Mouse (Mus musculus) liver, adult 2 months (tissue): ENCODE results near the gene Erp27. TPM values are rescaled to one million over a fixed set of nuclear protein-coding genes. Genes with fewer than 3 reads are reported as not detected.

Experiments used
- DNase-seq: peaks from one replicate; pipeline ENCODE4 v3.0.0-alpha.2; 2011; ENCODE audit warnings: low read depth, low spot score; ENCODE audit errors: extremely low read depth
- H3K27ac ChIP-seq: fragments of 200-500 bp; replicated peaks from 2 replicates; pipeline ENCODE4 v1.5.1; 2012; ENCODE audit warnings: low read depth, mild to moderate bottlenecking, control low read depth, inconsistent platforms, low read length; ENCODE audit not compliant: insufficient read depth
- H3K27me3 ChIP-seq: fragments of 200-500 bp; 2 replicates; pipeline ENCODE4 v1.6.1; 2012; ENCODE audit warnings: mild to moderate bottlenecking, moderate library complexity, low read length, inconsistent platforms; ENCODE audit not compliant: control insufficient read depth, insufficient read depth
- H3K36me3 ChIP-seq: fragments of 200-500 bp; 2 replicates; pipeline ENCODE4 v1.6.1; 2012; ENCODE audit warnings: low read length, inconsistent platforms; ENCODE audit not compliant: control insufficient read depth, insufficient read depth
- H3K4me1 ChIP-seq: fragments of 200-500 bp; 2 replicates; pipeline ENCODE4 v1.6.1; 2011; ENCODE audit warnings: low read length; ENCODE audit not compliant: control insufficient read depth, insufficient read depth
- H3K4me3 ChIP-seq: fragments of 200-500 bp; 2 replicates; pipeline ENCODE4 v1.5.1; 2011; ENCODE audit warnings: low read depth, mild to moderate bottlenecking, control low read depth, low read length, moderate library complexity; ENCODE audit not compliant: insufficient read depth
- H3K79me2 ChIP-seq: fragments of 200-500 bp; 2 replicates; pipeline ENCODE4 v1.6.1; 2012; ENCODE audit warnings: inconsistent platforms, mild to moderate bottlenecking, low read length, moderate library complexity; ENCODE audit not compliant: control insufficient read depth, insufficient read depth
- H3K9ac ChIP-seq: fragments of 200-500 bp; 2 replicates; pipeline ENCODE4 v1.6.1; 2012; ENCODE audit warnings: low read depth, mild to moderate bottlenecking, control low read depth, inconsistent platforms, low read length
- CTCF ChIP-seq: fragments of 200-500 bp; IDR thresholded peaks from 2 replicates; pipeline ENCODE4 v1.5.1; 2011; ENCODE audit warnings: low read depth, low read length, control low read depth
- POLR2A ChIP-seq: fragments of 200-500 bp; IDR thresholded peaks from 2 replicates; pipeline ENCODE4 v1.6.1; 2011; ENCODE audit warnings: low read length, control low read depth; ENCODE audit not compliant: insufficient read depth; ENCODE audit errors: extremely low read depth
- WGBS: fragments of 180-500 bp; shearing (Covaris S2); methylation state at CpG from one replicate; pipeline ENCODE4 v1.1.7; 2018; 5-methylcytosine and 5-hydroxymethylcytosine counted together
- polyA plus RNA-seq: library from polyadenylated mRNA; depleted of rRNA; stranded (reverse); fragments of >200 nt; gene quantifications from 2 replicates; pipeline ENCODE4 v1.2.3, GENCODE M21; 2012
- total RNA-seq: library from RNA; depleted of rRNA; stranded (reverse); fragments of >200 nt; gene quantifications from 2 replicates; pipeline ENCODE4 v1.2.3, GENCODE M21; 2014

Erp27 gene
- total and polyA plus RNA-seq, 2 experiments = 0.55 to 1.8 TPM

GRCm38 (mm10) chr6:136912751-136913265 lies 9.2 kb downstream of the Erp27 start:
- WGBS = 30% methylated on average over 1 of the region's 2 CpGs
- Histone ChIP-seq H3K27me3 (no peaks in the 10 kb centered on the region), H3K9ac (no peak overlapping the region), H3K4me3 (no peak overlapping the region), H3K4me1 (peaks cover 24% of the 10 kb centered on the region), H3K27ac (0 out of 2 replicates have a peak overlapping the region, but pooled peaks have one; percentile 12), H3K36me3 (no peaks in the 10 kb centered on the region), H3K79me2 (no peaks in the 10 kb centered on the region)
- TF ChIP-seq POLR2A = no peak
- TF ChIP-seq CTCF = no peak
- DNase-seq = no peak

GRCm38 (mm10) chr6:136910247-136910890 lies 11.6 kb downstream of the Erp27 start:
- Histone ChIP-seq H3K27me3 (no peaks in the 10 kb centered on the region), H3K79me2 (no peaks in the 10 kb centered on the region), H3K36me3 (no peaks in the 10 kb centered on the region), H3K4me3 (no peak overlapping the region), H3K9ac (no peak overlapping the region), H3K4me1 (peaks cover 20% of the 10 kb centered on the region), H3K27ac (no peak overlapping the region)
- peak; percentile 45 for DNase-seq
- no peak for TF ChIP-seq POLR2A
- TF ChIP-seq CTCF = no peak
- WGBS = 59% methylated on average over 9 of the region's 9 CpGs

GRCm38 (mm10) chr6:136906937-136907293 lies 15.1 kb downstream of the Erp27 start:
- H3K27ac ChIP-seq = peak overlapping the region; percentile 24
- DNase-seq = peak; percentile 73
- 22% methylated on average over 10 of the region's 10 CpGs for WGBS

DNA sequence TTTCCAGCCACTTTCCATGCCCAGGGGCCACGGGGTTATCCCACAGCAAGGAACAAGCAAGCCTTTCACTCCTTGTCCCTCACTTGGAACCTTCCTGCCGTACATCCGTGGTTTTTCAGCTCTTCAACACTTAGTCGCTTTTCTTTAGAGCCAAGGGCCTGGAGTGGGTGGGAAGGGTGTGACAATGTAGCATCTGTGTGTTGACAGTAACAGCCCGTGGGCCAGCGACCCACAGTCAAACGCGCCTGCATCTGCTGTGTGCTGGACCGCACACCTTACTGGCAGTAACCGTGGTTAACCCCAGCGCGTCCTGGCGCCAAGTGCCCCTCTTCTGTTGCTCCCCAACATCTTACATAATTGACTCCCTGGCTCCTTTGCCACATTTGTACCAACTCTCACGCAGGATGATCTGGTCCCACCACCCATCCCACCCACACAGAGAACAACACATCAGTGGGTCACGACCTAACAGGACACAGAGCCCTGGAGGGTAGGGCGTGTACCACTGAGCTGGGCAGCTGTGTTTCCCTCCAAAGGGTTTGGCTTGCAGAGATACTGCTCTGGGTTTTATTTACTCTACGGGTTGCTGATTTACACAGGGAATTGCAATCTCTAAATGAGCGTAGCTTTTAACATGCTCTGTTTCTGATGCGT lies 15.6 kb downstream of the Erp27 start:
- TF ChIP-seq CTCF = no peak
- no peak for TF ChIP-seq POLR2A
- Histone ChIP-seq H3K4me1 (peaks cover 6% of the 10 kb centered on the region; the same call in 1 of the 2 replicates), H3K9ac (no peak overlapping the region), H3K4me3 (no peak overlapping the region), H3K79me2 (no peaks in the 10 kb centered on the region), H3K27me3 (no peaks in the 10 kb centered on the region), H3K36me3 (no peaks in the 10 kb centered on the region), H3K27ac (peak overlapping the region; percentile 18)
- 43% methylated on average over 19 of the region's 19 CpGs for WGBS
- DNase-seq = no peak

More at GRCm38 (mm10) chr6:136906937-136907293, 15.1 kb downstream of the Erp27 start:
- H3K27me3 ChIP-seq = no peaks in the 10 kb centered on the region
- peak overlapping the region; percentile 22; the same call in 1 of the 2 replicates for H3K4me3 ChIP-seq
- no peak overlapping the region for H3K9ac ChIP-seq
- H3K79me2 ChIP-seq = no peaks in the 10 kb centered on the region
- H3K4me1 ChIP-seq = peaks cover 6% of the 10 kb centered on the region; the same call in 1 of the 2 replicates
- TF ChIP-seq POLR2A (no peak), CTCF (no peak)
- no peaks in the 10 kb centered on the region for H3K36me3 ChIP-seq

DNA sequence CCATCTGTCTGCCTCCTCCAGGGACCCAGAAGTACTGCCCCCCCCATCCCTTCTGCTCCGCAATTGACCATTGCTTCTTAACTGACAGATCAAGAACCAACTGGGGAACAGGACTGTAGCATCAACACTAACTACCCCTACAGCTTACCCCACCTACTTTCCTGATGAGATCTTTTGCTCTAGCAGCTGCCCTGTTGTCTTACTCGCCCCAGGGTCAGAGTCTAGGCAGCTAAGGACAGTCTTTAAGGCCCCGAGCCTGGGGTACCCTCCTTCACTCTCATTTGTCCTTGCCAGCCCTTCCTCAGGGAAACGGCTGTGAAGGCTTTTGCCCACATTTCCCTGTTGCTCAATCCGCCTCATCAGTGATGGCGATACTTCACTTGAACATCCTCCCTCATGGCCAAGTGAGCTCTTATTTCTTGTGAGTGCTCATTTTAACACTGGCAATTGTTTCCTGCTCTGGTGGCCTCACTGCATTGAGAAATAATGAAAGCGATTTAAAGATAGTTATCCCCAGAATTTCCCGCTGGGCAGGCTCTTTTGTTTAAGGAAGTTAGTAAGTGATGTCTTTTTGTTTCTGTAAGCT lies 18.0 kb downstream of the Erp27 start:
- H3K4me1 ChIP-seq = peaks cover 6% of the 10 kb centered on the region; the same call in 1 of the 2 replicates
- no peak overlapping the region for H3K27ac ChIP-seq
- H3K27me3 ChIP-seq = no peaks in the 10 kb centered on the region
- DNase-seq = no peak
- no peak overlapping the region for H3K4me3 ChIP-seq
- H3K9ac ChIP-seq = no peak overlapping the region
- WGBS = 74% methylated on average over 8 of the region's 8 CpGs
- no peaks in the 10 kb centered on the region for H3K79me2 ChIP-seq
- no peaks in the 10 kb centered on the region for H3K36me3 ChIP-seq
- TF ChIP-seq POLR2A = no peak
- TF ChIP-seq CTCF = no peak
